Mouse (Mus musculus) CD8-positive naive resting alpha-beta T cell, adult 57 days (primary cell): ENCODE results near the gene Gpalpp1. TPM values are rescaled to one million over a fixed set of nuclear protein-coding genes. Genes with fewer than 3 reads are reported as not detected.

Experiments
- total RNA-seq: library from RNA; stranded (reverse); gene quantifications from one replicate; pipeline ENCODE4 v1.2.4, GENCODE M21; 2023

The Gpalpp1 gene
- total RNA-seq = 19.8 TPM

GRCm38 (mm10) chr14:76110396-76111221 is at the start of gene Gpalpp1, which contains the start of gene Nufip1:
Gene Gpalpp1 (minus strand): TSS chr14:76110760.
Gene Nufip1 (plus strand): TSS chr14:76110891.

Other genes starting within 250 kb of the Gpalpp1 start
- gene Kctd4, start 155.8 kb downstream of the Gpalpp1 start, total RNA-seq = not detected
- gene Gtf2f2, start 99.9 kb downstream of the Gpalpp1 start, total RNA-seq = 27.0 TPM
- 15.6 TPM for gene Nufip1, start 131 bp upstream of the Gpalpp1 start, total RNA-seq